Mouse (Mus musculus) cerebellum, postnatal 25 days (tissue): ENCODE results near the gene Tfpt.

Source experiments
- DNase-seq, 2 experiments: peaks; one replicate each; pipeline ENCODE4 v3.0.0; 2021; ENCODE audit warnings: mixed read lengths in 2 of 2

Tfpt gene

DNA sequence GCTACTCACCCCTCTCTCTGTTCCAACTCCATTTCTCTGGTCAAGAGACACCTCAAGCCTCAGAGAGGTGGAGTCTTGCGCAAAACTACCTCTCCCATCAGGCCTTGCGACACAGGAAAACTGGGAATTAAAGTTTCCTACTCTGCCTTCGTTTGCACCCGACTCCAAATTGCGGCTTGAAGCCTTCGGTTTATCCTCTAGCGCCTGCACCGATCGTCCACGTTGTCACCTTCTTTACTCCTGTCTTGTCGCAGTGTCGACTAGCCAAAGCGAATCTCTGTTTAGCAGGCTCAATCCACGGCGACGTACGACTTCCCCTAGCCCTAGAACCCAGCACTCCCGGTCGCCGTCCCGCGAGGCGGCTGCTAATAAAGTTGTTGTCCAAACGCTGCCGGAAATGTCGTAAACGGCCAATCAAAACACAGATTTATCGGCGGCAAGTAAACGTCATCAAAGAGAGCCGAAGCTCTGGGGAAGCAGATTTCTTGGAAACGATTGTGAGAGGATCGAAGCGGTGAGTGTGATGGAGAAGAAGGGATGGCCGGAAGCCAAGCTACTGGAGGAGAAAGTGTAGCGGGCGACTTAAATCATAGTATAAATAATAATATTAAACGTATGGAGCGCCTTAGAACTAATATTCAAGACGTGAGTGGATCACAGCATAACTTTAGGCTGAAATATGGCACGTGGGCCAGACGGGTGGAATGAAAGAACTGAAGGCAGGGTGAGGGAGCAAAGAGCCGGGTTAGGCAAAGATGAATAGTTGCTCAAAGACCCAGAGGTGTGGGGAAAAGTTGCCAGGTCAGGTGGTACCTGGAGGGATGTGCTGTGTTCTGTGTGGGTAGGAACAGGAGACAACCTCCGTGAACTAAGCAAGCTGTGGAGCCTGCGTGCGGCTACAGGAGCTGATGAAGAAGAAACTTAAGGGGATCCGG is at the start of gene Tfpt, which contains the start of gene Prpf31:
Gene Tfpt (minus strand): TSS at position 387 of the 935 bp plus-strand sequence.
Gene Prpf31 (plus strand): TSS at position 443 of the 935 bp plus-strand sequence.
- peak; percentile 93 to 97 for DNase-seq

DNA sequence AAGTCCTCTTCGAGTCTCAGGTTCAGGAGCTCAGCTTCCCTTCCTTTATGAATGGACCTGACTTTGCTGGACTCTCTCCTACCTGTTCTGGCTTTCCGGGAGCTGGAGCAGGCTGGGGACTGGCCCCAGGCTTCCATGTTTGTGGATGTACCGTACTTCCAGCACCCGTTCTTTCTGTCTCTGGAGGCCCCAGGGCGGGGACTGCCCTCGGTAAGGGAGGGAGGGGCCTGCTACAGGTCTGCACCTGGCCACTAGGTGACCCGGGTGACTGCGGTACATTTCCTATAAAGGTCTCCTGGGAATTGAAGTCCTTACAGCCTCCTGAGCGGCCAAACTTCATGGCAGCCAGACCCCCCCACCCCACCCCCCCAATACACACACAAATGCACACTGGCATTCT is 47.6 kb upstream of the Tfpt start, which contains the start of gene Tmc4:
Gene Tmc4 (minus strand): TSS at position 212 of the 400 bp plus-strand sequence.
- no peak for DNase-seq

DNA sequence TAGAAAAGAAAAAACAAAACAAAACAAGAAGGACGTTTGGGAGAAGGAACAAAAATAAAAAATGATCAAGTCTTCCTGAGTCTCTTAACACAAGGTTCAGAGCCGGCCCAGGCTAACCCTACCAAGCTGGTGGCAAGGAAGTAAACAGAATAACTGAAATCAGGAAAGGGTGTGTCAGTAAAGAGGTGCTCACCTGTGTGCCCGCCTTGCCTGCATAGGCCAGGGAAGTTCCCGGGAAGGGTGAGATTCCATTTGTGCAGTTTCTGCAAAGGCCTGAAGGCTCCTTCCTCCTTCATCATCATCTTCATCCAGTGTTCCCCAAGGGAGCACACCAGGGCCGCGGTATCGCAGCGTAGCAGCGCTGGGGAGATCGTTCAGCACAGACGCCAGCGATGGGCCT is 46.6 kb upstream of the Tfpt start:
- DNase-seq, result no peak

DNA sequence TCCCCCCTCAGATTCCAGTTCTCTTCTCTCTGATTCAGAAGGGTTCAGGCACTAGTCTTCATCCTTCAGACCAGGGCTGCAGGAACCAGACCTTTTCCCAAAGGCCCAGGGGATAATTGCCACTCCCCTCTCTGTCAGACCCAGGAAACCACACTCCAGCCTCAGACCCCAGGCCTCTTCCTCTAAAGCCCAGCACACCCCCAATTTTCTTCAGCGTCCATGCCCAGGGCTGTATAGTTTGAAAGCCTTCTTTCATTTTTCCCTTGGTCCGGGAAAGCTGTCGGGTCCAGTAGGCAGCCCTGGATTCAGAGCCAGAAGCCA is 45.5 kb upstream of the Tfpt start:
- DNase-seq, result no peak

DNA sequence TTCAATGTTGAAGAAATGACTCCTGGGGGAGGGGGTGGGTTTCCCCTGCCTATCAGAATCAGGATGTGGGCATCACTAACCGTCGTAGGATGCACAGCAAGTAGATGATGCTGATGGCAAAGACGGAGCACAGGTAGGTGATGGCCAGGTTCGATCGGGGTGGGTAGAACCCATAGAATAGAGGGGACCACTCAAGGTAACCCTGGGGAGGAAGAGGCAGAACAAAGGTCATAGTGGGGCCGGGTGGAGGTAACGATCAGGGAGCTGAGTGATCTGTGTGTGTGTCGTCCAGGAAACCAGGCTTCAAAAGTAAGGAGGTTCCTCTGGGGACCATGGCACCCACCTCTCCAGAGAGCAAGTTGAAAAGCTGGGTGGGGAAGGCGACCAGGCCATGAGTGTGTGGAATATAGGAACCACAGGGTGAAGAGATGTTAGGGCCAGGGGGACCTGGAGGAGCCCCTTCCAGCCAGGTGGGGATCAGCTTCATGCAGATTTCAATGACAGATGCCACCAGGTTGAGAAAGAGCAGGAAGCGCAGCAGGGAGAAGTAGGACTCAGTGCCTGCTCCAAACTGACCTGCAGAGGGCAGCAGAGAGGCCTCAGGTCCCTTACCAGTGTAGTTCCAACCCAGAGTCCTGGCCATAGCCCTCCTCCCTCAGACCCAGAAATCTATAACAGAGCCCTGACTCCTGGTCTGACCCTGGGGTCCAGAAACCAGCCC is 44.9 kb upstream of the Tfpt start:
- DNase-seq, result peak; percentile 87 to 94

DNA sequence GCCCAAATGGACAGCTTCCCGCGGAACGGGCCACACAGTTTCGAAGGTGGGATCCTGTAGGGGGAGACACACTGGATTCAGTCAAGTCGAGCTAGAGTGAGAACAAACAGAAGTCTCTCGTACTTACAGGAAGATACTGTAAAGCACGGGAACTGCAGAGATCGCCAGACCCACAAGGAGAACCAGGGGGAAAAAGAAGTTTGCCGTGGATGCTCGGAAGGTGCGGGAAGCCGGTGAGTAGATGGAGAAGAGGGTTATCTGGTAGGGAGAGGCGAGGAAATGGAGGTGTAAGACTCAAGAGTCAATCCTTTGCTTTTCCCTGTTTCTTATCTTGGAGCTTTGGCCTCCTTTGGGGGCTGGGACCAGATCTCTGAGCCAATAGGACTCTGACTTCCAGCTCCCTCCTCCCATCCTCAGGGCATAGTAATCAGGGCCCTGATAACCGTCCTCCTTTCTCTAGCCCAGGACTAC is 37.2 kb upstream of the Tfpt start:
- no peak for DNase-seq

DNA sequence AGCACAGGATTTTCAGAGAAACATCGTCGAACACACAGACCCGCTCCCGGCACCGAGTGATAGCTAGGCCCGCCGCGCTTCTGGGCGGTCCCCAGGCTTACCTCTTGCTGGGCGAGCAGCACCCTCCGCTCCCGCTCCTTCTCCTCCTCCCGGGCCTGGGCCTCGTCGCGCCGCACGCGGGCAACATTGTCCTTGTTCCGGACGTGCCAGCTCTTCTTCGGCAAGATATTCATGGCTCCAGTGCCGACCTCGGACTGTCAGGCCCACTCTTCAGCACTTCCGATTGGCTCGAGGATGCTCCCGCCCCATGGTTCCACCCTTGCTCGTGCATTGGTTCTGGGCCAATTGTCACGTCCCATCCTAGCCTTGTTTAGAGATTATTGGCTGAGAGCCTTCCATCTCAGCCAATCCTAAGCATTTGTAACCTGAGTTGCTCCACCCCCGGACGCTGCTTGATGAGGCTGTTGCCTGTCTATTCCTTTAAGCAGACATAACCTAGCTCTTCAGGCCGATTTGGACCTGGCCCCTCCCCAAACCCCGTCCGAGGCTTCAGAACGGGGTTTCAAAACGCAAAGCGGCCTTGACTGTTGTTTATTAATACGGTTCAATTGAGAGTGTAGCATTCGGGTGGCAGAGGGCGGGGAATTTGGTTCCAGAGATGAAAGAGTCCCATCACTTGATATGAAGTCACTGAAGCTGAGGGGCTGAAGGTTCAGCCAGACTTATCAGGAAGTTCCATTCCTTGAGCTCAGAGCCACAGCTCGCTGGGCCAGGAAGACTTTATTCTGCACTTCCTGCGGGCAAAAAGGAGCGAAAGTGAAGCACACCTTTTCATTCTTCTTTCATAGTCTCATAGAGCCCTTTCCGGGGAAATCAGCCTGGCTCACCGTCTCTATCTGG is 35.7 kb upstream of the Tfpt start, which contains the start of gene Leng1:
Gene Leng1 (minus strand): TSS at position 626 of the 900 bp plus-strand sequence.
- peak; percentile 95 to 96 for DNase-seq

DNA sequence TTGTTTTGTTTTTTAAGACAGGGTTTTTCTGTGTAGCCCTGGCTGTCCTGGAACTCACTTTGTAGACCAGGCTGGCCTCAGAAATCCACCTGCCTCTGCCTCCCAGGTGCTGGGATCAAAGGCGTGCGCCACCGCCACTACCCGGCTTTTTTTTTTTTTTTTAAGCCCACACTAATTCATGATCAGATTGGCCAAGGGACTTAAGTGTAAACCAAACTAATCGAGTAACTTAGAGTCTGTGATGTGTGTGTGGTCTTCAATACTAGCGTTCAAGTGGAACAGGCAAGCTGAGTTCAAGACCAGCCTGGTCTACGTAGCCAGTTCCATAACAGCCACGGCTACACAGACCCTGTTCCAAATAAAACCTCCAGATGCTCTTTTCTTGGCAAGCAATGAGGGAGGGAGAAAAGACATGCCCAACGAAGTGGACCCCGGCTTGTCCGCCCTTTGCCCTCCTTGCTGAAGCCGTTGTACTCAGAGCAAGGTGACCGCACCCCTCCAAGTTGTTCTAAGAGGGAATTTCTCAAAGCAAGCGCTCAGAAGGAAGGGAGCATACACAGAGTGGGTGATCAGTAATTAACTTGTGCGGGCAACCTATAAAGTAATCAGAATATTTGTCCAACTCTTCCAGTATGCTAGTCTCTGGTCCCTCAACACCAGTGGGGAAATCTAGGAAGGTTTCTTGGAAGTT is 34.9 kb upstream of the Tfpt start:
- DNase-seq, result no peak

DNA sequence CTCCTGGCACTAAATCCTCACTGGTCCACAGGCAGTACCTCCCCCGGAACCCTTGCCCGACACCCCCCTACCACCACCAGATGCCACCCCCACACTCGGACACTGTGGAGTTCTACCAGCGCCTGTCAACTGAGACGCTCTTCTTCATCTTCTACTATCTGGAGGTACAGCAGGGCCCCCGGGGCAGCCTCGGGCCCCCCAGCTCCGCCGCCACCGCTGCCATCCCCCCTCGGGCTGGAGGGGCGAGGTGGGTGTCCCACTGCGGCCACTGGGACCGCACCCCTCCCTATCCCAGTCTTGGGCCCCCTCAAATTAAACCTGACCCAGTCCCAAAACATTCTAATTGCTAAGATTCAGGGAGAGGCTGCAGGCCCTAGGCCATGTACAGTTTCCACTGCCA is 28.8 kb upstream of the Tfpt start:
- no peak for DNase-seq

DNA sequence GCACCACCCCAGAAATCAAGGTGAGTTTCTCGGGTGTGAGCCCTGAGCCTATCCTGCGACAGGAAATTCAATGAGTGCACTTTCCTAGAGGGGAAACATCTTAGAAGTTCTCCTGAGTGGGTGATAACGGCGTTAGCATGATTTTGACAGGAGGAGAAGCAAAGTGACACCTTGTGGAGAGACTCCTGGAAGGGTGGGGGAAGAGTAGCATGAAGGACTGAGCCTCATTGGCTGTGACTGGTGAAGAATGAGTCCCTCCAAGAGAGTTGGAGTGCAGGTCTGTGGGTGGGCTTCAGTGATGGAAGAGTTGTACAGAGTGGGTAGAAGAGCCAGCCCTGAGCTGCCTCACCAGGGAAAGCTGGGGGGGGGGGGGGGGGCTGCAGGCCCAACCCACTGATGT is 27.2 kb upstream of the Tfpt start:
- no peak for DNase-seq

DNA sequence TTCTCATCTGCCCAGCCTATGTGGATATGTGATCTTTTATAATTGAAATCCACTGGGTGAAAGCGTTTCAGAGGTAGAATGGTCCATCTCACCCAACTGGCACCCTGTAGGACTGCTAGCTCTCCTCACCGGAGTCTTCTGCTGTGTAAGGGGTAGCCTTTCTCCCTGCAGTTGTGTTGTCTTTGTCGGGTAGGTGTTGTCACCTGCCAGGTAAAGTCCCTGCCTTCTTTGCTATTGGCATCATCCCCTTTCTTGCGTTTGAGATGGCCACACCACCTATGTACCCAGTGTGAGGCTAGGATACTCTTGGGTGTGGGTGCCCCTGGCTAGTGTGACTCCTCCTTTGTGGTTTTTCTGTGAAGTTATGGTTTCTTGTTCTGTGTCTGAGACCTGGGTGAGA is 16.9 kb upstream of the Tfpt start:
- no peak for DNase-seq

DNA sequence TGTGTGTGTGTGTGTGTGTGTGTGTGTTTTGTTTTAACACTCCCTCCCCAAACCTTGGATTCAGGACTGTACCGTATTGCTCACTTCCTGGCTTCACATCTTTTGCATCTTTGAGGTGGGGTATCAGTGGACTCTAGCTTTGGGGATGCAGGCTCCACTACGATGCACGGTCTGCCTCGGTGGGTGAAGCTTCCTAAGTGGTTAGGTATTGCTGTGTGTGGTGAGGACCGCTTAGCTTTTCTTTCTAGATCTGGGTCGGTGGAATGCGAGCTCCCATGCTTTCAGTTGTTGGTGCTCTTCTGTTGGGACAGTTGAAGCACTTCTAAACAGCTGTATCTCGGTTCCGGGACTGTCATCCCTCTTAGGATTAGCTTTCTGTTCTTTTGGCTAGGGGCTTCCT is 16.5 kb upstream of the Tfpt start:
- DNase-seq, result no peak

DNA sequence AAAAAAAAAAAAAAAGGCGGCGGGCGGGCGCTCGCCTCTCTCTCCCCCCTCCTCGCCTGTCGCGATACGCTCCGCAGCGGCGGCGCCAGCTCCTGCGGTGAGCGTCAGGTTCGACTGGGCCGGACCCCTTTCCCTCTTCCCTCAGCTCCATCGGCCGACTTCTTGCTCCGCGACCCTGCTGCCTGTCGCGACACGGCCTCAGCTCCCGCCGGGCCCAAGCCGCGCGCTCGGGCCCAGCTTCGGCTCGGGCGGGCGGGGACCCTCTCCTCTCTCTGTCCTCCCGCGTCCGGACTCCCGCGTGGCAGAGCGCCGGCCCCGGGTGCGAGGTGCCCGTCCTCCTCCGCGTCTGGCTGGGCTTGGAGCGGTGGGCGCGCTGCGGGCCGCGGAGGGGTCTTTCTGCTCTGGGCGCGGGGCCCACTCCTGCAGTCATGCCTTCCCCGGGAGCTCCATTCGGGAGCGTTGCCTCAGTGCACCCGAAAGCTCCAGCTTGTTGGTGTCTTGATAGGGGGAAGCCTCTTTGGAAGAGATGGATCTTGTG is 15.8 kb upstream of the Tfpt start:
- no peak for DNase-seq

DNA sequence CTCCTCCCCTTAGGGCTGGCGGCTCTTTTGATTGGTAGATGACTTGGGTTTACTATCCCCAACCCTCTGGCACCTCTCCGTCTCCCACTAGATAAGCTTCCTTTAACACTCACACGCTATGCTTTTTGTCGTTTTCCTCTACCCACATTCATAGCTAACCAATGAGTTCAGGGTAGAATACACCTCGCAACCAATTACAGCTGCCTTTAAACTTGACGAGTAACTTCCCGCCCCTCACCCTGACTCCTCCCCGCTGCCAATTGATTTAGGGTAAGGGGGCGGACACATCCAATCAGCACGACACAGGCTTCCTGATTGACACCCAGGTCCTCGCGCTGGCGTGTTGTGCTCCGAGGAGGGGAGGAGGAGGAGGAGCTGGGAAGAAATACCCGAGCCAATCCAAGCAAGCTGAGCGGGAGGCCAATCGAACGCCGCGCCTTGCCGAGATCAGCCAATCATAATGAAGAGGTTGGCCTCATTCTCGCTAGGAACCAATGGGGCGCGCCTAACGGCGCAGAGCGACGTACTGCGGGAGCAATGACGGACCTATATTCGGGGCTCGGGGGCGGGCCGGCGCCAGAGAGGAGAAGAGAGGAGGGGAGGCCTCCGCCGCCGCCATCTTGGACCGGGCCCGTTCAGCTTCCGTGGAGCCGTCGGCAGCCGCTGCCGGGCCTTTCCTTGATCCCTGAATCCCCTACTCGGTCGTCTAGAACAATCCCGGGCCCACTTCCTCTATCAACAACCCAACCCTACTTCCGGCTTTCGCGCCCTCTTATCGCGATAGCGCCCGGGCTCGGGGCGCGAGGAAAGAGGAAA is 15.2 kb upstream of the Tfpt start, which contains the start of gene Cnot3:
Gene Cnot3 (plus strand): TSS at position 597 of the 816 bp plus-strand sequence.
- DNase-seq, result peak; percentile 97 to 98

DNA sequence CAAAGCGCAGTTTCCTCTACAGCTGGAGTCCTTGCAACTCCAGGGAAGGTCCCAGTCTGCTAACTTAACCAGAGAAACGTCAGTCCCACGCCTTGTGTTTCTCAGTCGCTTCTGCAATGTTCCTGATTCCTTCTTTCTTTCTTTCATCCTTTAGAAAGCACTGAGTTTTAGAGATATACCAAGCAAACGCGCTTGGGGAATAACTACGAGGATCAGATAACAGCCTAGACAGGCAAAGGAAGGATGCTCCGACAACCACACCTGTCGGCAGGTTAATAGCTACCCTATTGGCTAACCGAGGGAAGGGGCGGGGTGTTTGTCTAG is 14.6 kb upstream of the Tfpt start:
- peak in 1 of 2 experiments; percentile 96 for DNase-seq

DNA sequence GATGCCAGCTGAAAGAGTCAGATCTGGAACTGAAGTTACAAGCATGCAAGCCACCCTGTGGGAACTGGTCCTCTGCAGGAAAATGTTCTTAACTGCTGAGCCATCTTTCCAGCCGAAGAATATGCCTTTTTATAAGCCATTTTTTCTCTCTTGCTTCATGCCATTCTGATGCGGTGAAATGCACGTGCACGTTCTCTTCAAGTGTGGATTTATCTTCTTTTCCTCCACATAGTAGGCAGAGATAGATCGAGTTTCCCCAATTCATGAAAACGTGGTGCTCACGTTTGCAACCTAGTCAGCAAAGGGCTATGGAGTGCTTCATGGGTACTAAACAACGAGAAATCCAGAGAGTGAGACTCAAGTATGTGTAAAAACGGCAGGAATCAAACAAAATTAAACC is 14.1 kb upstream of the Tfpt start:
- no peak for DNase-seq

DNA sequence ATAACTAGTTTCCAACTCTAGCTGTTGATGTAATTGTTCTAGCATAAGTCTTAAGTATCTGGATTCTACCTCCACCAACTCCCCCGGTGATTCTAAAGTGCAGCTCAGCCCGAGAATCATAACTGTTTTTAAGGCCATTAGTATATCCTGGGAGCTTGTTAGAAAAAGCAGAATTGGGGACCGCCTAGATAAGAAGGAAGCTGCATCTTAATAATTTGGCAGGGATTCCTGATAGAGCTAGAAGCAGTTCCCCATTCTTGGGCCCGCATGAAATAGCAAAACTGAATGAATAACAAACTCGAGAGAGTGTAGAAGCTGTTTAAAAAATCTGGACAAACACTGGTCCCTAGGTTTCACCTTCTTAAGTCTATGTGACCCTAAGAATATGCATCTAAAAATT is 13.7 kb upstream of the Tfpt start:
- no peak for DNase-seq

DNA sequence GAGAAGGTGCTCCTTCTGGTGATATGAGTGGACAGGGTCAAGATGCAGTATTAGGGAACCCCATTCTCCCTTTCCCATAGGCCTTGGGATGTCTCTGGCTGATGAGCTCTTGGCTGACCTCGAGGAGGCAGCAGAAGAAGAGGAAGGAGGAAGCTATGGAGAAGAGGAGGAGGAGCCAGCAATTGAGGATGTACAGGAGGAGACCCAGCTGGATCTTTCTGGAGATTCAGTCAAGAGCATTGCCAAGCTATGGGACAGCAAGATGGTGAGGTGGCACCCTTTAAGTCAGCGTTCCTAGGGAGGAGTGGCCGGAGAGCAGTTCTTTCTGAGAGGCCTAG is 718 bp upstream of the Tfpt start:
- DNase-seq, result no peak

DNA sequence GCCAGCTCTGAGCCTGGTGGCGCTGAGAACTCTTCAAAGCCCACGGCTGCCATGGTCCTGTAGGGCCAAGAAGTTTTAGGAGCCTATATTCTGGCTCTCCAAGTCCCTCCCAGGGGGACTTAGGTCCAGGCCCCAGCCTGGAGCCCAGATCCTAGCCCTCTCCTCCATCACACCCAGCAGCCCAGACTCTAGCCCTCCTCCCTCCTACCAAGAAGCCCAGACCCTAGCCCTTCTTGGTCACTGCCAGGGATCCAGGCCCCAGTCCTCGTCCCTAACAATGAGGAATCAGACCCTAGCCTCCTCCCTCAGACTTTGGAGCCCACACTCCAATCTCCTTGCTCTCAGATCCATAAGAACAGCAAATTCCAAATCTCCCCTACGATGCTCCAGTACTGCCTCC is 699 bp downstream of the Tfpt start:
- DNase-seq, result peak in 1 of 2 experiments; percentile 17

DNA sequence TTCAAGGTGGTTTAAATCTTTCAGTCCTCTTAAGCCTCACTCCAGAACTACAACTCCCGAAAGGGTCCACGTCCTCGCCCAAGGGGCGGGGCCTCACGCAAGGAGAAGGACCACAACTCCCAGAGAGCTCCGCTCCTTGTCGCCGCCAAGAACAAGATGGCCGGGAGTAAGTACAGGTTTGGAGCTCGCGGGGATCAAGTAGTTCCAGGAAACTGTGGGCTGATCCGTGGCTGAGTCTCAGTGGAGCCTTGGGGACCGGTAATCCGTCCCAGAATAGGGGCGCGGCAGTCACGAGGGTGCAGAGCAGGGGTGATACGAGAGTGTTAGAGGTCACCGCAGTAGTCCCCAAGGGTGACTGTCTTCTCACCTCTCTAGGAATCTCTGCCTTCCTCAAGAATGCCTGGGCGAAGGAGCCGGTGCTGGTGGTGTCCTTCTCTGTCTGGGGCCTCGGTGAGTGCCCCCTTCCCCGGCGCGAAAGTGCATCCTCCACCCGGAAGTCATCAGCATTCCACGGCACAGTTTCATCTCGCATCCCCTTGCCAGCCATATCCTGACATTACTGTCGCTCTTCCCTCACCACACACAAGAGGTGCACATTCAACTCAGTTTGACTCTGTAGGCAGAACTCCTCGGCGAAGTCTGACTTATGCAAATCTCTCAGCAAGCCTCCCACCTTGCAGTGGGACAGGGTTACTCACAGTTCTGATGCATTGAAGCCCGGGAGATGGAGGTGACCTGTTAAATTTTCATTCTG is 12.3 kb downstream of the Tfpt start, which contains the start of gene Ndufa3:
Gene Ndufa3 (plus strand): TSS at position 132 of the 754 bp plus-strand sequence.
- DNase-seq, result peak; percentile 89 to 94
